8 mouse cellular contexts compared by ENCODE assay signal in genomic region chr17:26095121-26095740, GRCm38 (mm10). TPM values are rescaled to one million over a fixed set of nuclear protein-coding genes. Genes with fewer than 3 reads are reported as not detected.
A peak's percentile ranks its signal among the peaks of the same experiment; 100 is the strongest.
DNase-seq lines count a peak whose midpoint lies in the region; ATAC-seq and TF ChIP-seq lines count a peak whose summit lies in the region.

Gene Nme4, minus strand, starts transcription at chr17:26095602.

- H3K4me3 ChIP-seq in bone marrow, adult 2 months (replicated peaks; ENCODE audit: control insufficient read depth, low read depth, low read length) = peak within 1 kb of the TSS; percentile 58
- H3K4me3 ChIP-seq in embryonic facial prominence, embryonic 14.5 days (ENCODE audit: low read depth, low read length) = peak within 1 kb of the TSS; percentile 72
- peak within 1 kb of the TSS; percentile 58 for H3K4me3 ChIP-seq in heart, postnatal 0 days (ENCODE audit: low read depth, low read length)
- peak within 1 kb of the TSS; percentile 66 for H3K4me3 ChIP-seq in lung, embryonic 14.5 days (ENCODE audit: low read depth, low read length)

- H3K27ac ChIP-seq in bone marrow, adult 2 months (ENCODE audit: control insufficient read depth, insufficient read depth, low read depth, low read length, poor library complexity) = peak within 1 kb of the TSS; percentile 55; the same call in 1 of the 2 replicates
- peak within 1 kb of the TSS; percentile 78; the same call in 1 of the 2 replicates for H3K27ac ChIP-seq in embryonic facial prominence, embryonic 14.5 days (replicated peaks; ENCODE audit: low read depth, low read length)
- H3K27ac ChIP-seq in heart, postnatal 0 days (ENCODE audit: low read depth) = 0 out of 2 replicates have a peak within 1 kb of the TSS, but pooled peaks have one; percentile 31
- H3K27ac ChIP-seq in lung, embryonic 14.5 days (ENCODE audit: low read depth) = peak within 1 kb of the TSS; percentile 83

- H3K27me3 ChIP-seq in embryonic facial prominence, embryonic 14.5 days (replicated peaks; ENCODE audit: control insufficient read depth, insufficient read depth, low read length) = no peaks in the 10 kb centered on the region
- H3K27me3 ChIP-seq in heart, postnatal 0 days (ENCODE audit: control insufficient read depth, insufficient read depth, low read length) = no peaks in the 10 kb centered on the region
- no peaks in the 10 kb centered on the region for H3K27me3 ChIP-seq in lung, embryonic 14.5 days (ENCODE audit: insufficient read depth, low read length)

- peak within 1 kb of the TSS; percentile 87 for H3K9ac ChIP-seq in embryonic facial prominence, embryonic 14.5 days (ENCODE audit: low read depth, low read length)
- peak within 1 kb of the TSS; percentile 62 for H3K9ac ChIP-seq in heart, postnatal 0 days (replicated peaks; ENCODE audit: low read depth, low read length)
- H3K9ac ChIP-seq in lung, embryonic 14.5 days = peak within 1 kb of the TSS; percentile 87

- TF ChIP-seq CTCF in bone marrow, adult 2 months (IDR thresholded peaks at IDR 0.05; ENCODE audit: control insufficient read depth, insufficient read depth, low read length) = no peak
- no peak for TF ChIP-seq CTCF in heart, postnatal 0 days (IDR thresholded peaks at IDR 0.05; ENCODE audit: low read depth)
- TF ChIP-seq CTCF in lung, embryonic 14.5 days (IDR thresholded peaks at IDR 0.05; ENCODE audit: low read depth) = no peak

- WGBS in bone marrow, adult 2 months = 2% methylated on average over 47 of the region's 47 CpGs
- WGBS in embryonic facial prominence, embryonic 14.5 days = 3% methylated on average over 31 of the region's 47 CpGs
- WGBS in heart, postnatal 0 days = 2% methylated on average over 47 of the region's 47 CpGs
- 1% methylated on average over 47 of the region's 47 CpGs for WGBS in lung, embryonic 14.5 days

- TF ChIP-seq EP300 in heart, postnatal 0 days (IDR thresholded peaks at IDR 0.05; ENCODE audit: low read depth) = no peak

- TF ChIP-seq POLR2A in bone marrow, adult 2 months (IDR thresholded peaks at IDR 0.05; ENCODE audit: borderline replicate concordance, control insufficient read depth, low read depth, low read length) = peak; percentile 40; the same call in 1 of the 2 replicates

- peak; percentile 33 for DNase-seq in ES-CJ7 (ENCODE audit: low read depth, low spot score)
- peak; percentile 70 for DNase-seq in embryonic facial prominence, embryonic 14.5 days (ENCODE audit: low spot score)
- peak; percentile 9 for DNase-seq in heart, postnatal 0 days (ENCODE audit: low spot score)
- peak; percentile 63 for DNase-seq in layer of hippocampus, adult 11-12 months (ENCODE audit: low spot score)
- DNase-seq in lung, embryonic 14.5 days = peak; percentile 79
- peak; percentile 34 for DNase-seq in ovary, adult 18-20 months (ENCODE audit: low spot score)
- peak; percentile 58 to 60 for DNase-seq in thymus, postnatal 36 days

- 0 out of 2 replicates have a peak, but pooled peaks cover 11% of the 10 kb centered on the region for H3K36me3 ChIP-seq in embryonic facial prominence, embryonic 14.5 days (ENCODE audit: control insufficient read depth, insufficient read depth, low read length)
- H3K36me3 ChIP-seq in heart, postnatal 0 days (replicated peaks; ENCODE audit: control insufficient read depth, insufficient read depth, low read length) = no peaks in the 10 kb centered on the region
- H3K36me3 ChIP-seq in lung, embryonic 14.5 days (ENCODE audit: insufficient read depth) = 0 out of 2 replicates have a peak, but pooled peaks cover 15% of the 10 kb centered on the region

- peak; percentile 64 for ATAC-seq in embryonic facial prominence, embryonic 14.5 days (ENCODE audit: low read depth)
- ATAC-seq in heart, postnatal 0 days (ENCODE audit: insufficient read depth, low read depth) = peak; percentile 60
- peak; percentile 77 for ATAC-seq in lung, embryonic 14.5 days (ENCODE audit: insufficient read depth)

- H3K9me3 ChIP-seq in embryonic facial prominence, embryonic 14.5 days (ENCODE audit: control insufficient read depth, low read length) = no peaks in the 10 kb centered on the region
- H3K9me3 ChIP-seq in heart, postnatal 0 days (replicated peaks; ENCODE audit: control insufficient read depth, low read length) = no peaks in the 10 kb centered on the region
- no peaks in the 10 kb centered on the region for H3K9me3 ChIP-seq in lung, embryonic 14.5 days (ENCODE audit: low read depth, low read length)

- no peaks in the 10 kb centered on the region; the same call in 1 of the 2 replicates for H3K4me1 ChIP-seq in bone marrow, adult 2 months (ENCODE audit: control insufficient read depth, insufficient read depth, low read length)
- H3K4me1 ChIP-seq in embryonic facial prominence, embryonic 14.5 days (ENCODE audit: control insufficient read depth, insufficient read depth, low read length) = 0 out of 2 replicates have a peak, but pooled peaks cover 4% of the 10 kb centered on the region
- no peaks in the 10 kb centered on the region for H3K4me1 ChIP-seq in heart, postnatal 0 days (ENCODE audit: control insufficient read depth, insufficient read depth)
- H3K4me1 ChIP-seq in lung, embryonic 14.5 days (ENCODE audit: insufficient read depth) = no peaks in the 10 kb centered on the region; the same call in 1 of the 2 replicates

- peak within 1 kb of the TSS; percentile 71 for H3K4me2 ChIP-seq in embryonic facial prominence, embryonic 14.5 days (ENCODE audit: low read depth, low read length)
- H3K4me2 ChIP-seq in heart, postnatal 0 days (ENCODE audit: low read depth, low read length) = peak within 1 kb of the TSS; percentile 88
- H3K4me2 ChIP-seq in lung, embryonic 14.5 days = peak within 1 kb of the TSS; percentile 79

RNA-seq across cellular contexts. Expression of gene Nme4, which starts in this region (rescaled TPM):
- 9.0 and 20.4 TPM in 2 replicates for polyA plus RNA-seq in bone marrow, adult 2 months (2011; ENCODE audit: insufficient read depth, insufficient read length, low replicate concordance, missing spikeins)
- 77.2 and 92.4 TPM in 2 replicates for polyA plus RNA-seq in embryonic facial prominence, embryonic 14.5 days (2014; fragmentation: Nextera tagmentation; extraction: Ambion mirVana)
- 28.5 and 60.6 TPM in 2 replicates for total RNA-seq in heart, postnatal 0 days (2014; rRNA removed; ENCODE audit: low replicate concordance)
- polyA plus RNA-seq in heart, postnatal 0 days (2015; fragmentation: Nextera tagmentation; extraction: Ambion mirVana) = 26.5 and 27.5 TPM in 2 replicates
- polyA plus RNA-seq in lung, embryonic 14.5 days (2014; fragmentation: Nextera tagmentation; extraction: Ambion mirVana) = 94.8 and 96.4 TPM in 2 replicates

Comparison
In these comparisons a context has a peak if more than half of its experiments do, and no peak if none do; other contexts are left out.
1. Peak in every context shown above with its lines: DNase-seq, ATAC-seq, H3K4me3 ChIP-seq and H3K27ac ChIP-seq.
2. DNase-seq: peak in every context shown above with its lines; median percentile 79 in lung, embryonic 14.5 days; 70 in embryonic facial prominence, embryonic 14.5 days; 63 in layer of hippocampus, adult 11-12 months; 59 in thymus, postnatal 36 days; 34 in ovary, adult 18-20 months; 33 in ES-CJ7; 9 in heart, postnatal 0 days.
3. H3K27ac ChIP-seq: peak in every context shown above with its lines; median percentile 83 in lung, embryonic 14.5 days; 78 in embryonic facial prominence, embryonic 14.5 days; 55 in bone marrow, adult 2 months; 31 in heart, postnatal 0 days.